Mouse (Mus musculus): Measurements from ENCODE around the gene Alkbh1.

DNA sequence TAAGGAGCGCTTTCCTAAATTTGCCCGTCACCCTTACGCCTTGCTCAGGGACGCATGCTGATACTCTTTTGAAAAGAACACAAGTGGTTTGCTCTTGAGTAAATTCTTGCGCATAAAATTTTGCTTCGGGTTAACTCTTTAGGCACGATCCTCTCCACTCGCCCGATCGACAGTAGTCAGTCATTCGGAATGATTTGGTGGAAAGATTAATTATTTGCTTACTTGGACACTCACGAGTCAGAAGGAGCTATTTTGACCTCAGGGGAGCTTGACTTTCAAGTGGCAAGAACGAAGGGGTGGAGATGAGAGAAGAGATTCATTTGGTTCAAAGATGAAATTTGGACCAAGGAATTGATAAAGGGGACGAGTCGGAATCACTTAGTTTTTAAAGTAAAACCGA lies 394 bp upstream of the Alkbh1 start:
- TF ChIP-seq CTCF (conservative IDR thresholded peaks at IDR 0.05; ENCODE audit: low read length), result no peak
- no peak for TF ChIP-seq POU5F1 (IDR thresholded peaks at IDR 0.05; ENCODE audit: borderline replicate concordance, low read length)
- no peak for TF ChIP-seq NANOG (IDR thresholded peaks at IDR 0.05; ENCODE audit: borderline replicate concordance, low read length)
